Mouse (Mus musculus) forebrain, embryonic 15.5 days (tissue): ENCODE measurements around the gene Fam8a1. TPM values are rescaled to one million over a fixed set of nuclear protein-coding genes. Genes with fewer than 3 reads are reported as not detected.

ENCODE experiments used
- ATAC-seq: fragments of 200-750 bp; cut with Nextera tagmentation; replicated peaks from 2 replicates; pipeline ENCODE4 v1.8.0; 2017; ENCODE audit warnings: mild to moderate bottlenecking, moderate TSS enrichment, moderate library complexity
- H3K27ac ChIP-seq: fragments of 300-500 bp; sonication (generic); replicated peaks from 2 replicates; pipeline ENCODE4 v1.5.1; 2015; ENCODE audit warnings: mild to moderate bottlenecking, inconsistent platforms
- H3K27me3 ChIP-seq: fragments of 300-500 bp; sonication (generic); 2 replicates; pipeline ENCODE4 v1.6.1; 2015; ENCODE audit warnings: inconsistent platforms
- H3K36me3 ChIP-seq: fragments of 300-500 bp; sonication (generic); 2 replicates; pipeline ENCODE4 v1.6.1; 2015; ENCODE audit warnings: mild to moderate bottlenecking, inconsistent platforms
- H3K4me1 ChIP-seq: fragments of 300-500 bp; sonication (generic); 2 replicates; pipeline ENCODE4 v1.6.1; 2015; ENCODE audit warnings: inconsistent platforms
- H3K4me2 ChIP-seq: fragments of 300-500 bp; sonication (generic); replicated peaks from 2 replicates; pipeline ENCODE4 v1.6.1; 2015; ENCODE audit warnings: mild to moderate bottlenecking, inconsistent platforms
- H3K4me3 ChIP-seq: fragments of 300-500 bp; sonication (generic); 2 replicates; pipeline ENCODE4 v1.5.1; 2015; ENCODE audit warnings: mild to moderate bottlenecking, inconsistent platforms
- H3K9ac ChIP-seq: fragments of 300-500 bp; sonication (generic); replicated peaks from 2 replicates; pipeline ENCODE4 v1.6.1; 2015; ENCODE audit warnings: mild to moderate bottlenecking, inconsistent platforms
- H3K9me3 ChIP-seq: fragments of 300-500 bp; sonication (generic); 2 replicates; pipeline ENCODE4 v1.6.1; 2016; ENCODE audit warnings: inconsistent platforms
- WGBS: fragments of 180-500 bp; shearing (Covaris S2); methylation state at CpG from one replicate; pipeline ENCODE4 v1.1.7; 2015; ENCODE audit warnings: mixed read lengths; 5-methylcytosine and 5-hydroxymethylcytosine counted together
- polyA plus RNA-seq: library from polyadenylated mRNA; unstranded; fragments of >200 nt; fragmentation: Nextera tagmentation; extraction: Ambion mirVana; gene quantifications from 2 replicates; pipeline ENCODE4 v1.2.1, GENCODE M21; 2015

Fam8a1 gene
- polyA plus RNA-seq, 1 experiment from 2014 or later, result 24.6 TPM

- 64% methylated on average over 2 of the region's 2 CpGs for WGBS
- no peaks in the 10 kb centered on the region for H3K27me3 ChIP-seq
- no peak overlapping the region for H3K9ac ChIP-seq
- no peak overlapping the region for H3K27ac ChIP-seq
- peaks cover 60% of the 10 kb centered on the region for H3K36me3 ChIP-seq
- H3K4me1 ChIP-seq, result no peaks in the 10 kb centered on the region
- no peaks in the 10 kb centered on the region for H3K9me3 ChIP-seq
- H3K4me2 ChIP-seq, result no peak overlapping the region
- H3K4me3 ChIP-seq, result no peak overlapping the region
- no peak for ATAC-seq
Measured at GRCm38 (mm10) chr13:46682921-46683320, 13.6 kb downstream of the Fam8a1 start.

GRCm38 (mm10) chr13:46683370-46683769 lies 14.0 kb downstream of the Fam8a1 start:
- H3K4me1 ChIP-seq, result no peaks in the 10 kb centered on the region
- no peak overlapping the region for H3K27ac ChIP-seq
- H3K27me3 ChIP-seq, result no peaks in the 10 kb centered on the region
- no peak overlapping the region for H3K4me3 ChIP-seq
- no peak for ATAC-seq
- no peak overlapping the region for H3K9ac ChIP-seq
- H3K36me3 ChIP-seq, result peaks cover 63% of the 10 kb centered on the region
- H3K4me2 ChIP-seq, result no peak overlapping the region
- H3K9me3 ChIP-seq, result no peaks in the 10 kb centered on the region
- 92% methylated on average over 1 of the region's 1 CpGs for WGBS

- ATAC-seq, result no peak
- Histone ChIP-seq H3K9me3 (no peaks in the 10 kb centered on the region), H3K27me3 (no peaks in the 10 kb centered on the region), H3K4me1 (no peaks in the 10 kb centered on the region), H3K4me3 (no peak overlapping the region), H3K36me3 (peaks cover 44% of the 10 kb centered on the region), H3K9ac (no peak overlapping the region), H3K4me2 (no peak overlapping the region), H3K27ac (no peak overlapping the region)
- 91% methylated on average over 4 of the region's 4 CpGs for WGBS
Measured at GRCm38 (mm10) chr13:46690559-46691241, 21.4 kb downstream of the Fam8a1 start.

- H3K9ac ChIP-seq, result no peak overlapping the region
- H3K36me3 ChIP-seq, result peaks cover 36% of the 10 kb centered on the region
- H3K27ac ChIP-seq, result no peak overlapping the region
- no peaks in the 10 kb centered on the region for H3K4me1 ChIP-seq
- H3K27me3 ChIP-seq, result no peaks in the 10 kb centered on the region
- H3K9me3 ChIP-seq, result no peaks in the 10 kb centered on the region
- H3K4me2 ChIP-seq, result no peak overlapping the region
- H3K4me3 ChIP-seq, result no peak overlapping the region
- ATAC-seq, result no peak
- 31% methylated on average over 1 of the region's 1 CpGs for WGBS
Measured at GRCm38 (mm10) chr13:46695296-46695908, 26.1 kb downstream of the Fam8a1 start.

GRCm38 (mm10) chr13:46695932-46696331 lies 26.6 kb downstream of the Fam8a1 start:
- 95% methylated on average over 1 of the region's 1 CpGs for WGBS
- no peak overlapping the region for H3K27ac ChIP-seq
- no peak for ATAC-seq

GRCm38 (mm10) chr13:46696788-46697187 lies 27.5 kb downstream of the Fam8a1 start:
- no peak for ATAC-seq
- WGBS, result 93% methylated on average over 2 of the region's 2 CpGs
- H3K4me2 ChIP-seq, result no peak overlapping the region
- H3K36me3 ChIP-seq, result peaks cover 40% of the 10 kb centered on the region
- H3K27me3 ChIP-seq, result no peaks in the 10 kb centered on the region
- H3K9me3 ChIP-seq, result no peaks in the 10 kb centered on the region
- H3K4me3 ChIP-seq, result no peak overlapping the region
- no peak overlapping the region for H3K27ac ChIP-seq
- no peaks in the 10 kb centered on the region for H3K4me1 ChIP-seq
- no peak overlapping the region for H3K9ac ChIP-seq

More at GRCm38 (mm10) chr13:46695932-46696331, 26.6 kb downstream of the Fam8a1 start:
- Histone ChIP-seq H3K4me3 (no peak overlapping the region), H3K36me3 (peaks cover 36% of the 10 kb centered on the region), H3K9ac (no peak overlapping the region), H3K4me2 (no peak overlapping the region), H3K27me3 (no peaks in the 10 kb centered on the region), H3K9me3 (no peaks in the 10 kb centered on the region), H3K4me1 (no peaks in the 10 kb centered on the region)

GRCm38 (mm10) chr13:46699372-46699771 lies 30.1 kb downstream of the Fam8a1 start:
- no peak overlapping the region for H3K4me2 ChIP-seq
- H3K9me3 ChIP-seq, result no peaks in the 10 kb centered on the region
- no peak overlapping the region for H3K4me3 ChIP-seq
- H3K27me3 ChIP-seq, result no peaks in the 10 kb centered on the region
- H3K36me3 ChIP-seq, result peaks cover 35% of the 10 kb centered on the region
- no peak for ATAC-seq
- WGBS, result 92% methylated on average over 1 of the region's 1 CpGs
- no peak overlapping the region for H3K9ac ChIP-seq
- H3K4me1 ChIP-seq, result no peaks in the 10 kb centered on the region
- H3K27ac ChIP-seq, result no peak overlapping the region

- Histone ChIP-seq H3K9ac (no peak overlapping the region), H3K27ac (no peak overlapping the region), H3K4me3 (no peak overlapping the region), H3K4me2 (no peak overlapping the region), H3K36me3 (peaks cover 34% of the 10 kb centered on the region), H3K9me3 (no peaks in the 10 kb centered on the region), H3K27me3 (no peaks in the 10 kb centered on the region), H3K4me1 (no peaks in the 10 kb centered on the region)
- WGBS, result 89% methylated on average over 2 of the region's 2 CpGs
- ATAC-seq, result no peak
Measured at GRCm38 (mm10) chr13:46701486-46701885, 32.2 kb downstream of the Fam8a1 start.

- H3K9ac ChIP-seq, result no peak overlapping the region
- ATAC-seq, result no peak
- 84% methylated on average over 5 of the region's 5 CpGs for WGBS
- H3K27ac ChIP-seq, result no peak overlapping the region
- H3K4me2 ChIP-seq, result no peak overlapping the region
- no peaks in the 10 kb centered on the region for H3K27me3 ChIP-seq
- H3K4me1 ChIP-seq, result no peaks in the 10 kb centered on the region
- H3K4me3 ChIP-seq, result no peak overlapping the region
- H3K36me3 ChIP-seq, result peaks cover 31% of the 10 kb centered on the region
- H3K9me3 ChIP-seq, result no peaks in the 10 kb centered on the region
Measured at GRCm38 (mm10) chr13:46703138-46703537, 33.8 kb downstream of the Fam8a1 start.

GRCm38 (mm10) chr13:46713486-46713885 lies 44.2 kb downstream of the Fam8a1 start:
- Histone ChIP-seq H3K4me1 (no peaks in the 10 kb centered on the region), H3K36me3 (peaks cover 44% of the 10 kb centered on the region), H3K9me3 (no peaks in the 10 kb centered on the region), H3K9ac (no peak overlapping the region), H3K4me3 (no peak overlapping the region), H3K27ac (no peak overlapping the region), H3K27me3 (no peaks in the 10 kb centered on the region), H3K4me2 (no peak overlapping the region)
- no peak for ATAC-seq
- 83% methylated on average over 5 of the region's 5 CpGs for WGBS

GRCm38 (mm10) chr13:46715976-46716639 lies 46.8 kb downstream of the Fam8a1 start:
- Histone ChIP-seq H3K36me3 (peaks cover 32% of the 10 kb centered on the region), H3K4me3 (no peak overlapping the region), H3K27ac (no peak overlapping the region), H3K4me1 (peaks cover 3% of the 10 kb centered on the region; the same call in 1 of the 2 replicates), H3K9ac (no peak overlapping the region), H3K9me3 (no peaks in the 10 kb centered on the region), H3K27me3 (no peaks in the 10 kb centered on the region), H3K4me2 (no peak overlapping the region)
- WGBS, result 84% methylated on average over 3 of the region's 3 CpGs
- ATAC-seq, result no peak

- ATAC-seq, result no peak
- H3K9me3 ChIP-seq, result no peaks in the 10 kb centered on the region
- H3K4me2 ChIP-seq, result no peak overlapping the region
- no peak overlapping the region for H3K4me3 ChIP-seq
- H3K36me3 ChIP-seq, result peaks cover 10% of the 10 kb centered on the region; the same call in 1 of the 2 replicates
- WGBS, result 74% methylated on average over 5 of the region's 5 CpGs
- no peak overlapping the region for H3K27ac ChIP-seq
- peaks cover 3% of the 10 kb centered on the region; the same call in 1 of the 2 replicates for H3K4me1 ChIP-seq
- H3K27me3 ChIP-seq, result no peaks in the 10 kb centered on the region
- no peak overlapping the region for H3K9ac ChIP-seq
Measured at GRCm38 (mm10) chr13:46718893-46719400, 49.6 kb downstream of the Fam8a1 start.
